In genomic region chr10:99460847-99461445, GRCm38 (mm10) we compare ENCODE assay signal across 8 mouse cellular contexts.
A peak's percentile ranks its signal among the peaks of the same experiment; 100 is the strongest.
DNase-seq lines count a peak whose midpoint lies in the region; ATAC-seq lines count a peak whose summit lies in the region.

No protein-coding gene starts in this region.

- DNase-seq in B cell, adult 2 months: peak; percentile 68 to 69
- peak; percentile 75 for DNase-seq in hindbrain, embryonic 11.5 days (ENCODE audit: low spot score)
- no peak for DNase-seq in right cerebral cortex, adult 2 months (ENCODE audit: low spot score in 2 of 2)

- H3K9ac ChIP-seq in forebrain, embryonic 15.5 days (replicated peaks): peak overlapping the region; percentile 31
- peak overlapping the region; percentile 38; the same call in 1 of the 2 replicates for H3K9ac ChIP-seq in hindbrain, embryonic 11.5 days (ENCODE audit: low read depth, low read length)
- peak overlapping the region; percentile 50; the same call in 1 of the 2 replicates for H3K9ac ChIP-seq in limb, embryonic 13.5 days
- peak overlapping the region; percentile 41 for H3K9ac ChIP-seq in midbrain, embryonic 12.5 days (replicated peaks)
- H3K9ac ChIP-seq in stomach, embryonic 15.5 days: no peak overlapping the region

- peaks cover 11% of the 10 kb centered on the region for H3K4me1 ChIP-seq in forebrain, embryonic 15.5 days
- H3K4me1 ChIP-seq in hindbrain, embryonic 11.5 days (replicated peaks; ENCODE audit: control insufficient read depth, insufficient read depth, low read length): peaks cover 4% of the 10 kb centered on the region; the same call in 1 of the 2 replicates
- peaks cover 11% of the 10 kb centered on the region for H3K4me1 ChIP-seq in limb, embryonic 13.5 days
- peaks cover 13% of the 10 kb centered on the region for H3K4me1 ChIP-seq in midbrain, embryonic 12.5 days
- H3K4me1 ChIP-seq in stomach, embryonic 15.5 days: peaks cover 6% of the 10 kb centered on the region; the same call in 1 of the 2 replicates

- no peaks in the 10 kb centered on the region for H3K36me3 ChIP-seq in forebrain, embryonic 15.5 days
- H3K36me3 ChIP-seq in hindbrain, embryonic 11.5 days (ENCODE audit: control insufficient read depth, insufficient read depth, low read length): no peaks in the 10 kb centered on the region
- no peaks in the 10 kb centered on the region for H3K36me3 ChIP-seq in limb, embryonic 13.5 days
- H3K36me3 ChIP-seq in midbrain, embryonic 12.5 days: no peaks in the 10 kb centered on the region
- no peaks in the 10 kb centered on the region for H3K36me3 ChIP-seq in stomach, embryonic 15.5 days

- H3K27ac ChIP-seq in forebrain, embryonic 15.5 days (replicated peaks): peak overlapping the region; percentile 45
- H3K27ac ChIP-seq in hindbrain, embryonic 11.5 days (ENCODE audit: low read depth, low read length): 0 out of 2 replicates have a peak overlapping the region, but pooled peaks have one; percentile 9
- no peak overlapping the region for H3K27ac ChIP-seq in limb, embryonic 13.5 days
- 0 out of 2 replicates have a peak overlapping the region, but pooled peaks have one; percentile 20 for H3K27ac ChIP-seq in midbrain, embryonic 12.5 days (replicated peaks)
- peak overlapping the region; percentile 69 for H3K27ac ChIP-seq in stomach, embryonic 15.5 days

- WGBS in forebrain, embryonic 15.5 days: 5% methylated on average over 17 of the region's 17 CpGs
- WGBS in hindbrain, embryonic 11.5 days: 2% methylated on average over 17 of the region's 17 CpGs
- 7% methylated on average over 17 of the region's 17 CpGs for WGBS in limb, embryonic 13.5 days
- WGBS in midbrain, embryonic 12.5 days: 1% methylated on average over 17 of the region's 17 CpGs
- WGBS in stomach, embryonic 15.5 days: 4% methylated on average over 17 of the region's 17 CpGs

- ATAC-seq in activated CD4-positive, CD25-positive, alpha-beta regulatory T cell, adult 4 months: peak; percentile 19
- peak; percentile 42; the same call in 1 of the 2 replicates for ATAC-seq in forebrain, embryonic 15.5 days (replicated peaks)
- peak; percentile 80 for ATAC-seq in hindbrain, embryonic 11.5 days (ENCODE audit: low FRiP score)
- 0 out of 2 replicates have a peak, but pooled peaks have one; percentile 44 for ATAC-seq in limb, embryonic 13.5 days (ENCODE audit: low FRiP score, low read depth)
- ATAC-seq in midbrain, embryonic 12.5 days (ENCODE audit: low FRiP score, low read depth): peak; percentile 60
- ATAC-seq in stomach, embryonic 15.5 days (ENCODE audit: insufficient read depth, low FRiP score, low read depth): peak; percentile 30; the same call in 1 of the 2 replicates

- H3K4me3 ChIP-seq in forebrain, embryonic 15.5 days: peak overlapping the region; percentile 37
- peak overlapping the region; percentile 20 for H3K4me3 ChIP-seq in hindbrain, embryonic 11.5 days (ENCODE audit: low read depth, low read length)
- peak overlapping the region; percentile 40 for H3K4me3 ChIP-seq in limb, embryonic 13.5 days
- peak overlapping the region; percentile 33 for H3K4me3 ChIP-seq in midbrain, embryonic 12.5 days
- H3K4me3 ChIP-seq in stomach, embryonic 15.5 days (replicated peaks): peak overlapping the region; percentile 37

- H3K4me2 ChIP-seq in forebrain, embryonic 15.5 days (replicated peaks): peak overlapping the region; percentile 65
- peak overlapping the region; percentile 39 for H3K4me2 ChIP-seq in hindbrain, embryonic 11.5 days (replicated peaks; ENCODE audit: low read depth, low read length)
- H3K4me2 ChIP-seq in limb, embryonic 13.5 days (replicated peaks): peak overlapping the region; percentile 73
- peak overlapping the region; percentile 58 for H3K4me2 ChIP-seq in midbrain, embryonic 12.5 days (replicated peaks)
- H3K4me2 ChIP-seq in stomach, embryonic 15.5 days: peak overlapping the region; percentile 70

- no peaks in the 10 kb centered on the region for H3K27me3 ChIP-seq in forebrain, embryonic 15.5 days
- no peaks in the 10 kb centered on the region for H3K27me3 ChIP-seq in hindbrain, embryonic 11.5 days (ENCODE audit: control insufficient read depth, insufficient read depth, low read length)
- H3K27me3 ChIP-seq in limb, embryonic 13.5 days: 0 out of 2 replicates have a peak, but pooled peaks cover 7% of the 10 kb centered on the region
- H3K27me3 ChIP-seq in midbrain, embryonic 12.5 days: peaks cover 20% of the 10 kb centered on the region; the same call in 1 of the 2 replicates
- no peaks in the 10 kb centered on the region for H3K27me3 ChIP-seq in stomach, embryonic 15.5 days (replicated peaks)

- H3K9me3 ChIP-seq in forebrain, embryonic 15.5 days: no peaks in the 10 kb centered on the region
- H3K9me3 ChIP-seq in hindbrain, embryonic 11.5 days (ENCODE audit: control insufficient read depth, low read length): no peaks in the 10 kb centered on the region
- no peaks in the 10 kb centered on the region for H3K9me3 ChIP-seq in limb, embryonic 13.5 days
- H3K9me3 ChIP-seq in midbrain, embryonic 12.5 days: no peaks in the 10 kb centered on the region
- no peaks in the 10 kb centered on the region for H3K9me3 ChIP-seq in stomach, embryonic 15.5 days

Comparison
In these comparisons a context has a peak if more than half of its experiments do, and no peak if none do; other contexts are left out.
1. DNase-seq: peak in B cell, adult 2 months (2 of 2) and hindbrain, embryonic 11.5 days (single experiment); none in right cerebral cortex, adult 2 months (0 of 2).
2. ATAC-seq: peak in every context shown above with its lines; median percentile 80 in hindbrain, embryonic 11.5 days; 60 in midbrain, embryonic 12.5 days; 44 in limb, embryonic 13.5 days; 42 in forebrain, embryonic 15.5 days; 30 in stomach, embryonic 15.5 days; 19 in activated CD4-positive, CD25-positive, alpha-beta regulatory T cell, adult 4 months.
3. Peak in every context shown above with its lines, with median percentiles within 50 percentile points of each other: H3K4me2 ChIP-seq and H3K4me3 ChIP-seq.